Mouse (Mus musculus) heart, embryonic 12.5 days (tissue): Measurements from ENCODE around the gene Cd200r3. TPM values are rescaled to one million over a fixed set of nuclear protein-coding genes. Genes with fewer than 3 reads are reported as not detected.

Experiments used
- ATAC-seq: fragments of 200-750 bp; cut with Nextera tagmentation; 2 replicates; pipeline ENCODE4 v1.8.0; 2017; ENCODE audit warnings: moderate TSS enrichment, moderate library complexity; ENCODE audit not compliant: insufficient number of reproducible peaks, low FRiP score
- H3K27ac ChIP-seq: fragments of 300-500 bp; sonication (generic); 2 replicates; pipeline ENCODE4 v1.5.1; 2016; ENCODE audit warnings: mild to moderate bottlenecking, moderate library complexity; ENCODE audit not compliant: poor library complexity, severe bottlenecking
- H3K27me3 ChIP-seq: fragments of 300-500 bp; sonication (generic); replicated peaks from 2 replicates; pipeline ENCODE4 v1.6.1; 2016; ENCODE audit warnings: mild to moderate bottlenecking, moderate library complexity
- H3K36me3 ChIP-seq: fragments of 300-500 bp; sonication (generic); 2 replicates; pipeline ENCODE4 v1.6.1; 2016; ENCODE audit warnings: mild to moderate bottlenecking, moderate library complexity
- H3K4me1 ChIP-seq: fragments of 300-500 bp; sonication (generic); replicated peaks from 2 replicates; pipeline ENCODE4 v1.6.1; 2016; ENCODE audit warnings: mild to moderate bottlenecking
- H3K4me2 ChIP-seq: fragments of 300-500 bp; sonication (generic); 2 replicates; pipeline ENCODE4 v1.6.1; 2016; ENCODE audit warnings: mild to moderate bottlenecking, moderate library complexity
- H3K4me3 ChIP-seq: fragments of 300-500 bp; sonication (generic); 2 replicates; pipeline ENCODE4 v1.5.1; 2016; ENCODE audit warnings: mild to moderate bottlenecking
- H3K9ac ChIP-seq: fragments of 300-500 bp; sonication (generic); 2 replicates; pipeline ENCODE4 v1.6.1; 2016; ENCODE audit warnings: mild to moderate bottlenecking, moderate library complexity
- H3K9me3 ChIP-seq: fragments of 300-500 bp; sonication (generic); replicated peaks from 2 replicates; pipeline ENCODE4 v1.6.1; 2016; ENCODE audit warnings: mild to moderate bottlenecking, moderate library complexity
- WGBS: fragments of 180-500 bp; shearing (Covaris S2); methylation state at CpG from one replicate; pipeline ENCODE4 v1.1.7; 2016; 5-methylcytosine and 5-hydroxymethylcytosine counted together
- polyA plus RNA-seq: library from polyadenylated mRNA; unstranded; fragments of >200 nt; fragmentation: Nextera tagmentation; extraction: Ambion mirVana; gene quantifications from 2 replicates; pipeline ENCODE4 v1.2.1, GENCODE M21; 2016

The Cd200r3 gene
- polyA plus RNA-seq, 1 experiment from 2014 or later = 0.13 TPM

DNA sequence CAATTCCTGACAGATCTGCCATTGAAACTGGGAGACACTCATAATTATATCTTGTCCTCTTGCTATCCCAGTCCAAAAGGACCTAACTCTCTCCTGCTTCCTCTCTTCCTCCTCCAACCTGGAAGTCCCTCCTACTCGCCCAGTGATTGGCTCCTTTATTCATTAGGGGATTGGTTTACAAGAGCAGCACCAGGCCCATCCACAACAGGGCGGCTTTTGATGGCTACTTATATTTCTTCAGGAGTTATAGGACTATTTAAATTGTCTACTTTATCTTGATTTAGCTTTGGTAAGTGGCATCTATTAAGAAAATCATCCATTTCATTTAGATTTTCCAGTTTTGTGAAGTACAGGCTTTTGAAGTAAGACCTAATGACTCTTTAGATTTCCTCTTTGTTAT is 30.6 kb downstream of the Cd200r3 start:
- Histone ChIP-seq H3K9ac (no peak overlapping the region), H3K4me3 (no peak overlapping the region), H3K4me1 (no peaks in the 10 kb centered on the region), H3K9me3 (0 out of 2 replicates have a peak, but pooled peaks cover 2% of the 10 kb centered on the region), H3K36me3 (no peaks in the 10 kb centered on the region), H3K27me3 (no peaks in the 10 kb centered on the region), H3K27ac (no peak overlapping the region), H3K4me2 (no peak overlapping the region)
- WGBS = 56% methylated on average over 2 of the region's 2 CpGs
- ATAC-seq = no peak

DNA sequence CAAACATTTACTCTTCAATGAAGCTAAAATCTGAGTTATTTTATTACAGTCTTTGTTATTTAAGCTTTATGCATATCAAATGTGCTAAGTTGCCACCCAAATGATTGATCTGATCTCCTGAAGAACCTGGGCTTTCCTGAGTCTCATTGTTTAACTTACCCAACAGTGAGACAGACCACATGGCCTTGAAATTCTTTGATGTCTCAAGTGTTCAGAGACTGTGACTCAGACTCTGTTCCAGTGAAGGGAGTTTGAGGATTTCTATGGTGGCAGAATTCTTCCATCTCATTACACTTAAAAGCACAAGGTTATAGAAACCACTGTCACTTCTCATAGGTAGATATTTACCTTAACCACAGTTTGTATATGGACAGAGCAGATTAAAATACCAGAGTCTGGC is 32.6 kb downstream of the Cd200r3 start:
- no peak overlapping the region for H3K4me3 ChIP-seq
- H3K36me3 ChIP-seq = no peaks in the 10 kb centered on the region
- no peak for ATAC-seq
- H3K9ac ChIP-seq = no peak overlapping the region
- no peak overlapping the region for H3K27ac ChIP-seq
- no peaks in the 10 kb centered on the region for H3K4me1 ChIP-seq
- H3K4me2 ChIP-seq = no peak overlapping the region
- no peaks in the 10 kb centered on the region for H3K27me3 ChIP-seq
- H3K9me3 ChIP-seq = 0 out of 2 replicates have a peak, but pooled peaks cover 2% of the 10 kb centered on the region

DNA sequence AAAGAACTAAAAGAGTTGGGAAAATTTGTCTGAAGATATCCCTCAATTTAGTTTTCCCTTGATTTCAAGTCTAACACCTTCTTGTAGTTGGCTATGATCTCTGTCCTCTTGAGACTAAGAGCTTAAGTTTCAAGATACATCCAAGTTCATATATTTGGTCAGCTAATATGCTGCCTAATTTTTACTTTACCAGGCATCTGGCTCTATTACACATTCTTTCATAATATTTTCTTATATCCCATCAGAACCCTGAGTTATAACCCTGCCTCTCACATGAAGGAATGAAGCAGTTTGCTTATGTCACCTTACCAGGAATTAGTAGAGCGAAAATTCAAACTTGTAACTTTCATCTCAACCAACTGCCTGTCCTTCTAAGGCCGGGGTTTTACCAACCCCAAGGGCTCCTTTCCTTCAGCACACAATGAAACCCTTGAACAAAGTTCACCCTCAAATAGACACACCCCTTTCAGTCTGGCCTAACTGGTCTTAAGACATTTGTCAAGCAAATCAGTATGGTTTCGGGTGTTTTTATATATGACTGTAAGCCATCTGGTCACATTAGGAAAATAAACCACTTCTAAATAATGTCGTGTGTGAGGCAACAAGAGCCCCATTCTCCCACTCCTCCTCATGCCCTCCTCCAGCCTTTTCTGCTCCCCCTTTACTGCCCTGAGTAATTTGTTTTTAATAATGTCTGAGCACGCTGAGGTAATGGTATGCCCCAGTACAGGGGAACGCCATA is 33.6 kb downstream of the Cd200r3 start:
- H3K4me2 ChIP-seq = no peak overlapping the region
- H3K9ac ChIP-seq = no peak overlapping the region
- no peaks in the 10 kb centered on the region for H3K4me1 ChIP-seq
- no peak overlapping the region for H3K4me3 ChIP-seq
- no peak overlapping the region for H3K27ac ChIP-seq
- H3K9me3 ChIP-seq = 0 out of 2 replicates have a peak, but pooled peaks cover 2% of the 10 kb centered on the region
- no peak for ATAC-seq
- 69% methylated on average over 6 of the region's 6 CpGs for WGBS
- H3K27me3 ChIP-seq = no peaks in the 10 kb centered on the region
- H3K36me3 ChIP-seq = no peaks in the 10 kb centered on the region

DNA sequence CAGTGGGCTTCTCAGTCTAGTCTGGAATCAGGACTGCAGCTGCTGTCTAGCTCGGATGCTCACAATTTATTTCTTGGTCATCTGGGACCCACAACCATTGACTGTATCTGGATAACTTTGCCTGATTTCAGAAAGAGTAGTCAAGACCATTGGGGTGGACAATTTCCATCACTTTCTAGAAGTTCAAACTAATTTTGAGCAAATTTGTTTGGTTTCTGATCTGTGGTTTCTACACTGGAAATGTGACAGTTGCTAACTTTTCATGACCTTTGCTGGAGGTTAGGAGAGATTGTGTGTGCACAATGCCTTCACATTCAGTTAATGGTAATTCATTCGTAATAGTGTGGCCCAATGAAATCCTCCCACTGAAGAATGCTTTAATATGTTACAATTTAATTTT is 34.7 kb downstream of the Cd200r3 start:
- ATAC-seq = no peak
- H3K36me3 ChIP-seq = no peaks in the 10 kb centered on the region
- no peak overlapping the region for H3K9ac ChIP-seq

GRCm38 (mm10) chr16:44979355-44979896 is 35.9 kb downstream of the Cd200r3 start:
- no peaks in the 10 kb centered on the region for H3K27me3 ChIP-seq
- H3K9me3 ChIP-seq = no peaks in the 10 kb centered on the region
- 73% methylated on average over 3 of the region's 3 CpGs for WGBS
- H3K27ac ChIP-seq = no peak overlapping the region
- H3K9ac ChIP-seq = no peak overlapping the region
- ATAC-seq = no peak
- no peak overlapping the region for H3K4me3 ChIP-seq
- no peaks in the 10 kb centered on the region for H3K36me3 ChIP-seq
- H3K4me2 ChIP-seq = no peak overlapping the region
- H3K4me1 ChIP-seq = no peaks in the 10 kb centered on the region

More for the DNA sequence above, 34.7 kb downstream of the Cd200r3 start:
- Histone ChIP-seq H3K9me3 (0 out of 2 replicates have a peak, but pooled peaks cover 2% of the 10 kb centered on the region), H3K27ac (no peak overlapping the region), H3K4me1 (no peaks in the 10 kb centered on the region), H3K27me3 (no peaks in the 10 kb centered on the region), H3K4me2 (no peak overlapping the region), H3K4me3 (no peak overlapping the region)
- 73% methylated on average over 2 of the region's 2 CpGs for WGBS

- 86% methylated on average over 2 of the region's 2 CpGs for WGBS
Observed at GRCm38 (mm10) chr16:44982972-44983371, 39.5 kb downstream of the Cd200r3 start.

GRCm38 (mm10) chr16:44983379-44984060 is 40.0 kb downstream of the Cd200r3 start:
- no peak overlapping the region for H3K27ac ChIP-seq
- H3K36me3 ChIP-seq = no peaks in the 10 kb centered on the region
- H3K27me3 ChIP-seq = no peaks in the 10 kb centered on the region
- no peaks in the 10 kb centered on the region for H3K9me3 ChIP-seq
- no peak overlapping the region for H3K9ac ChIP-seq
- 73% methylated on average over 3 of the region's 3 CpGs for WGBS
- no peaks in the 10 kb centered on the region for H3K4me1 ChIP-seq
- no peak overlapping the region for H3K4me3 ChIP-seq
- no peak overlapping the region for H3K4me2 ChIP-seq
- ATAC-seq = no peak

More at GRCm38 (mm10) chr16:44982972-44983371, 39.5 kb downstream of the Cd200r3 start:
- Histone ChIP-seq H3K4me1 (no peaks in the 10 kb centered on the region), H3K9ac (no peak overlapping the region), H3K9me3 (no peaks in the 10 kb centered on the region), H3K27me3 (no peaks in the 10 kb centered on the region), H3K4me2 (no peak overlapping the region), H3K27ac (no peak overlapping the region), H3K36me3 (no peaks in the 10 kb centered on the region), H3K4me3 (no peak overlapping the region)
- no peak for ATAC-seq

GRCm38 (mm10) chr16:44984111-44984510 is 40.6 kb downstream of the Cd200r3 start:
- no peaks in the 10 kb centered on the region for H3K36me3 ChIP-seq
- H3K4me1 ChIP-seq = no peaks in the 10 kb centered on the region
- no peak overlapping the region for H3K27ac ChIP-seq
- H3K9me3 ChIP-seq = no peaks in the 10 kb centered on the region
- no peaks in the 10 kb centered on the region for H3K27me3 ChIP-seq
- no peak overlapping the region for H3K9ac ChIP-seq
- no peak overlapping the region for H3K4me2 ChIP-seq
- ATAC-seq = no peak
- no peak overlapping the region for H3K4me3 ChIP-seq

- H3K4me1 ChIP-seq = no peaks in the 10 kb centered on the region
- no peaks in the 10 kb centered on the region for H3K36me3 ChIP-seq
- no peak overlapping the region for H3K4me2 ChIP-seq
- no peaks in the 10 kb centered on the region for H3K9me3 ChIP-seq
- no peak overlapping the region for H3K9ac ChIP-seq
- ATAC-seq = no peak
- no peak overlapping the region for H3K4me3 ChIP-seq
- no peaks in the 10 kb centered on the region for H3K27me3 ChIP-seq
- 86% methylated on average over 3 of the region's 3 CpGs for WGBS
- H3K27ac ChIP-seq = no peak overlapping the region
Observed at GRCm38 (mm10) chr16:44984925-44985324, 41.4 kb downstream of the Cd200r3 start.

DNA sequence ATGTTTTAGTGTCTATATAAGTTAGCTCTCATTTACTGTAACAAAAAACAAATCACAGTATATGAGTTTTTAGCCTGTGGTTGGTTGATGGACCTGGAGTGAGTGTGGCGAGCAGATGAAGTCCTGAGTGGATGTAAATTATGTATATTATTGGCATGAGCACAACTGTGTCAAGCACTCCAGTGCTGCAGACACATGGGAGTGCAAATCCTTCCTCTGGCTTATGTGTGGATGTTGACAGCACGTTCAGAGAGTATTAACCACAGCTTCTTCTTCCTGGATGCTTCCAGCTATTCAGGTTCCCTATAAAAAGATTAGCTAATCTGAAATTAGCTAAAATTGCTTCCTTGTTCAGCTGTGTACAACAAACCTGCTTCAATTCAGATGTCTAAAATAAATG is 42.6 kb downstream of the Cd200r3 start:
- no peaks in the 10 kb centered on the region for H3K9me3 ChIP-seq
- no peak for ATAC-seq

DNA sequence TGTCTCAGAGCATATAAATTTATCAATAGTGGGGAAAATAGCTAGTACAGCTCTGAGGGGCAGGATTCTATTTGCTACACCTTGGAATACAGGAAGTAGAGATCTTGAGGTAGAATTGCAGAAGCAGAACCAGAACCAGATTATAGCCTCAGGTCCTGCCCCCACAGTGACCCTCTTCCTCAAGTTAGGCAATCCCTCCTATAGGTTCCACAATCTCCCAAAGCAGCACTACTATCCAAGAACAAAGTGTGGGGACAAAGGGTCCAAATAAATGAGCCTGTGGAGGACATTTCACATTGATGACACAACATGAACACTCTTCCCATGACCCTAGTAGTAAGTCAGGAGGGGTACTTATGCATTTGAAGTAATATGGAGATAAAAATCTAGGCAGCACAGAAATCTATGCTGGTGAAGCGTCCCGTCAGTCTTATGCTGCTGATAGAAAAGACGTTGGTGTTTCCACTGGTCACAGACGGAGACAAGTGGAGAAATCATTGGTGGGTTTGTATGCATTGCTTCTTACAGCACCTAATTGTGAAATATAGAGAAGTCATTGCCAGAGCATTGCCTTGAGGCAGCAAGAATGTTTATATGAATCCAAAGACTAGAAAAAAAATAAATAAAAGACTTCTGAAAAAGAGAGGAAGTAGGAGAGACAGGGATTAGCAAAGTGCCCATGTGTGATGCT is 45.3 kb downstream of the Cd200r3 start:
- Histone ChIP-seq H3K4me1 (no peaks in the 10 kb centered on the region), H3K4me3 (no peak overlapping the region), H3K9me3 (no peaks in the 10 kb centered on the region), H3K36me3 (no peaks in the 10 kb centered on the region), H3K4me2 (no peak overlapping the region), H3K27me3 (no peaks in the 10 kb centered on the region), H3K27ac (no peak overlapping the region), H3K9ac (no peak overlapping the region)
- no peak for ATAC-seq
- WGBS = 89% methylated on average over 4 of the region's 4 CpGs

More for the DNA sequence above, 42.6 kb downstream of the Cd200r3 start:
- no peaks in the 10 kb centered on the region for H3K27me3 ChIP-seq
- H3K9ac ChIP-seq = no peak overlapping the region
- 65% methylated on average over 2 of the region's 2 CpGs for WGBS
- H3K4me2 ChIP-seq = no peak overlapping the region
- no peak overlapping the region for H3K27ac ChIP-seq
- no peaks in the 10 kb centered on the region for H3K4me1 ChIP-seq
- H3K4me3 ChIP-seq = no peak overlapping the region
- H3K36me3 ChIP-seq = no peaks in the 10 kb centered on the region
